In the genomic region with DNA sequence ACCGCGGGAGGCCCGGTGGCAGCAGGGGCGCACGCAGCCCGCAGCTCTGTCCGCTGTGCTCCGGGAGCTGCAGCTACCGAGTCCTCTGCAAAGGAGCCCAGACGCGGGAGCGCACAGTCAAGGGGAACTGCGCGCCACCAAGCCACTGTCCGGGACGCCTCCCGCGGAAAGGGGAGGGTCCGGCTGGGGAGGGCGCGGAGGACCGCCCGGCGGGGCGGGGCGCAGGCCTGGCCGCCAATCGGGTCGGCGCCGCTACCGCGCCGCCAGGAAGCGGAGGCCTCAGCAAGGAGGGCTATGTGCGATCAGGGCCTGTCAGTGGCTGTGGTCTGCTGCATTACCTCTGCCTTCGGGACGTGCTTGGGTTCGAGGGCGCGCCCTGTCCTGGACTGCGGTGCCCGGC, we compare ENCODE assay signal across 10 mouse cellular contexts. TPM values are rescaled to one million over a fixed set of nuclear protein-coding genes. Genes with fewer than 3 reads are reported as not detected.
DNase-seq lines count a peak whose midpoint lies in the region; ATAC-seq lines count a peak whose summit lies in the region.
"Not testable (repeated sequence)": the region's sequence is repeated elsewhere in the genome, so short reads cannot be mapped to it uniquely, and the experiment has no call there.
"Had no signal": no experiment of that assay in that cellular context is flagged by ENCODE, and none has a peak within 500 bp of the region (broad histone marks: within the 10 kb centered on the region; RNA-seq: fewer than 3 reads in every experiment).

No protein-coding gene starts in this region.

- WGBS in embryonic facial prominence, embryonic 13.5 days, result 20% methylated on average over 33 of the region's 43 CpGs
- 9% methylated on average over 33 of the region's 43 CpGs for WGBS in heart, embryonic 13.5 days
- WGBS in intestine, embryonic 15.5 days, result 8% methylated on average over 35 of the region's 43 CpGs
- WGBS in limb, embryonic 11.5 days, result 22% methylated on average over 29 of the region's 43 CpGs
- WGBS in stomach, embryonic 15.5 days, result 10% methylated on average over 39 of the region's 43 CpGs

- H3K9me3 ChIP-seq in embryonic facial prominence, embryonic 13.5 days; heart, embryonic 13.5 days; intestine, embryonic 15.5 days; limb, embryonic 11.5 days (ENCODE audit: control insufficient read depth, low read length); stomach, embryonic 15.5 days: not testable (repeated sequence)

- ATAC-seq in embryonic facial prominence, embryonic 13.5 days (ENCODE audit: insufficient number of reproducible peaks, insufficient read depth, low FRiP score, low TSS enrichment, low read depth); heart, embryonic 13.5 days (ENCODE audit: extremely low read depth, insufficient number of reproducible peaks, low FRiP score, low TSS enrichment); intestine, embryonic 15.5 days; limb, embryonic 11.5 days (ENCODE audit: insufficient number of reproducible peaks, low FRiP score, low TSS enrichment, low read depth); stomach, embryonic 15.5 days (ENCODE audit: insufficient read depth, low FRiP score, low read depth): not testable (repeated sequence)

- H3K27me3 ChIP-seq in embryonic facial prominence, embryonic 13.5 days; heart, embryonic 13.5 days (replicated peaks); intestine, embryonic 15.5 days (replicated peaks); limb, embryonic 11.5 days (ENCODE audit: control insufficient read depth, insufficient read depth, low read length); stomach, embryonic 15.5 days (replicated peaks): not testable (repeated sequence)

- 0 out of 2 replicates have a peak overlapping the region, but pooled peaks have one; percentile 11 for H3K4me2 ChIP-seq in embryonic facial prominence, embryonic 13.5 days
- peak overlapping the region; percentile 33 for H3K4me2 ChIP-seq in heart, embryonic 13.5 days
- H3K4me2 ChIP-seq in intestine, embryonic 15.5 days (replicated peaks), result peak overlapping the region; percentile 30; the same call in 1 of the 2 replicates
- H3K4me2 ChIP-seq in limb, embryonic 11.5 days (ENCODE audit: low read depth, severe bottlenecking), result not testable (repeated sequence)
- peak overlapping the region; percentile 21; the same call in 1 of the 2 replicates for H3K4me2 ChIP-seq in stomach, embryonic 15.5 days

- H3K9ac ChIP-seq in embryonic facial prominence, embryonic 13.5 days; heart, embryonic 13.5 days; intestine, embryonic 15.5 days; limb, embryonic 11.5 days (ENCODE audit: low read length); stomach, embryonic 15.5 days: not testable (repeated sequence)

- H3K36me3 ChIP-seq in embryonic facial prominence, embryonic 13.5 days; heart, embryonic 13.5 days; intestine, embryonic 15.5 days; limb, embryonic 11.5 days (ENCODE audit: control insufficient read depth, insufficient read depth, low read length); stomach, embryonic 15.5 days: not testable (repeated sequence)

- H3K4me1 ChIP-seq in embryonic facial prominence, embryonic 13.5 days; heart, embryonic 13.5 days; intestine, embryonic 15.5 days (replicated peaks); limb, embryonic 11.5 days (ENCODE audit: control insufficient read depth, insufficient read depth, low read length); stomach, embryonic 15.5 days: not testable (repeated sequence)

- DNase-seq in 3T3-L1 (ENCODE audit: low read depth, low spot score), result peak; percentile 44
- DNase-seq in c-Kit-positive CD71-positive TER-119-positive erythroid progenitor cells, embryonic 14.5 days (ENCODE audit: low spot score), result peak; percentile 0
- peak; percentile 28 for DNase-seq in limb, embryonic 11.5 days (ENCODE audit: low spot score)
- DNase-seq in mesoderm, embryonic 11.5 days (ENCODE audit: low read depth, low spot score), result peak; percentile 54

- not testable (repeated sequence) for H3K27ac ChIP-seq in embryonic facial prominence, embryonic 13.5 days; heart, embryonic 13.5 days (replicated peaks); intestine, embryonic 15.5 days; limb, embryonic 11.5 days (replicated peaks; ENCODE audit: low read depth, low read length); stomach, embryonic 15.5 days

- peak overlapping the region; percentile 24 for H3K4me3 ChIP-seq in embryonic facial prominence, embryonic 13.5 days
- peak overlapping the region; percentile 31 for H3K4me3 ChIP-seq in heart, embryonic 13.5 days
- peak overlapping the region; percentile 30 for H3K4me3 ChIP-seq in intestine, embryonic 15.5 days (replicated peaks)
- peak overlapping the region; percentile 20 for H3K4me3 ChIP-seq in limb, embryonic 11.5 days (ENCODE audit: low read depth, low read length)
- peak overlapping the region; percentile 25 for H3K4me3 ChIP-seq in stomach, embryonic 15.5 days (replicated peaks)

RNA-seq across cellular contexts. Expression of a gene that starts 20.7 kb away (rescaled TPM):
- polyA plus RNA-seq in embryonic facial prominence, embryonic 13.5 days (2015; fragmentation: Nextera tagmentation; extraction: Ambion mirVana), result 0.40 and 0.96 TPM in 2 replicates
- polyA plus RNA-seq in heart, embryonic 13.5 days (2015; fragmentation: Nextera tagmentation; extraction: Ambion mirVana), result 0.10 TPM in 1 of 2 replicates, not detected in the other
- 0.44 and 0.54 TPM in 2 replicates for polyA plus RNA-seq in intestine, embryonic 15.5 days (2015; fragmentation: Nextera tagmentation; extraction: Ambion mirVana)
- polyA plus RNA-seq in limb, embryonic 11.5 days (2014; fragmentation: Nextera tagmentation; extraction: Ambion mirVana), result 0.93 and 1.0 TPM in 2 replicates
- 0.83 and 0.95 TPM in 2 replicates for polyA plus RNA-seq in stomach, embryonic 15.5 days (2015; fragmentation: Nextera tagmentation; extraction: Ambion mirVana)
- polyA plus RNA-seq: small intestine, adult 2 months; thymus, adult 2 months had no signal

Comparison
In these comparisons a context has a peak if more than half of its experiments do, and no peak if none do; other contexts are left out.
1. DNase-seq: peak in every context shown above with its lines; median percentile 54 in mesoderm, embryonic 11.5 days; 44 in 3T3-L1; 28 in limb, embryonic 11.5 days; 0 in c-Kit-positive CD71-positive TER-119-positive erythroid progenitor cells, embryonic 14.5 days.